Mouse (Mus musculus) liver, postnatal 0 days (tissue): Measurements from ENCODE around the gene Nhlrc4. TPM values are rescaled to one million over a fixed set of nuclear protein-coding genes. Genes with fewer than 3 reads are reported as not detected.

ENCODE experiments used
- ATAC-seq: fragments of 200-750 bp; cut with Nextera tagmentation; 2 replicates; pipeline ENCODE4 v1.8.0; 2017; ENCODE audit warnings: mild to moderate bottlenecking, moderate library complexity
- DNase-seq: peaks from one replicate; pipeline ENCODE4 v3.0.0-alpha.2; 2016
- H3K27ac ChIP-seq: fragments of 300-500 bp; sonication (generic); 2 replicates; pipeline ENCODE4 v1.5.1; 2014; ENCODE audit warnings: antibody characterized with exemption, moderate library complexity, mild to moderate bottlenecking, low read depth
- H3K27me3 ChIP-seq: fragments of 300-500 bp; sonication (generic); 2 replicates; pipeline ENCODE4 v1.6.1; 2014; ENCODE audit warnings: low read length, control low read depth, mixed read lengths; ENCODE audit not compliant: insufficient read depth
- H3K36me3 ChIP-seq: fragments of 300-500 bp; sonication (generic); replicated peaks from 2 replicates; pipeline ENCODE4 v1.6.1; 2014; ENCODE audit warnings: mild to moderate bottlenecking, control low read depth, low read length, moderate library complexity, mixed read lengths; ENCODE audit not compliant: insufficient read depth
- H3K4me1 ChIP-seq: fragments of 300-500 bp; sonication (generic); 2 replicates; pipeline ENCODE4 v1.6.1; 2014; ENCODE audit warnings: antibody characterized with exemption, mild to moderate bottlenecking, control low read depth; ENCODE audit not compliant: insufficient read depth
- H3K4me2 ChIP-seq: fragments of 300-500 bp; sonication (generic); 2 replicates; pipeline ENCODE4 v1.6.1; 2014; ENCODE audit warnings: low read depth, mild to moderate bottlenecking, low read length, moderate library complexity, mixed read lengths
- H3K4me3 ChIP-seq: fragments of 300-500 bp; sonication (generic); 2 replicates; pipeline ENCODE4 v1.5.1; 2014; ENCODE audit warnings: low read depth, low read length
- H3K9ac ChIP-seq: fragments of 300-500 bp; sonication (generic); replicated peaks from 2 replicates; pipeline ENCODE4 v1.6.1; 2014; ENCODE audit warnings: mild to moderate bottlenecking, moderate library complexity
- H3K9me3 ChIP-seq: fragments of 300-500 bp; sonication (generic); 2 replicates; pipeline ENCODE4 v1.6.1; 2016; ENCODE audit warnings: mild to moderate bottlenecking, control low read depth, low read length, mixed read lengths
- CTCF ChIP-seq: sonication (generic); IDR thresholded peaks from 2 replicates; pipeline ENCODE4 v1.5.1; 2016; ENCODE audit warnings: antibody characterized with exemption, low read depth
- EP300 ChIP-seq: IDR thresholded peaks from 2 replicates; pipeline ENCODE4 v1.6.1; 2016; ENCODE audit warnings: antibody characterized with exemption, low read depth, mild to moderate bottlenecking
- WGBS: fragments of 180-500 bp; shearing (Covaris S2); extraction: QIAGEN DNeasy Blood & Tissue Kit; methylation state at CpG from one replicate; pipeline ENCODE4 v1.1.7; 2014; ENCODE audit not compliant: insufficient replicate concordance; 5-methylcytosine and 5-hydroxymethylcytosine counted together
- polyA plus RNA-seq: library from polyadenylated mRNA; unstranded; fragments of >200 nt; fragmentation: Nextera tagmentation; extraction: Ambion mirVana; gene quantifications from 2 replicates; pipeline ENCODE4 v1.2.1, GENCODE M21; 2015

Gene Nhlrc4
- 2.0 and 3.8 TPM in 2 replicates for polyA plus RNA-seq

GRCm38 (mm10) chr17:25944366-25945163, at the start of gene Nhlrc4, which contains the start of gene Pigq:
Gene Nhlrc4, minus strand, starts transcription at chr17:25944961.
Gene Pigq, minus strand, starts transcription at chr17:25944936.
- WGBS = 35% methylated on average over 6 of the region's 6 CpGs
- H3K36me3 ChIP-seq = peaks cover 12% of the 10 kb centered on the region
- H3K9ac ChIP-seq = peak within 1 kb of the TSS; percentile 68
- ATAC-seq (peak; percentile 20), DNase-seq (no peak)
- peaks cover 50% of the 10 kb centered on the region for H3K4me1 ChIP-seq
- H3K9me3 ChIP-seq = no peaks in the 10 kb centered on the region
- peak within 1 kb of the TSS; percentile 87 for H3K27ac ChIP-seq
- TF ChIP-seq CTCF (no peak), EP300 (peak; percentile 18; the same call in 1 of the 2 replicates)
- H3K4me3 ChIP-seq = peak within 1 kb of the TSS; percentile 79; the same call in 1 of the 2 replicates
- H3K27me3 ChIP-seq = 0 out of 2 replicates have a peak, but pooled peaks cover under 1% of the 10 kb centered on the region
- H3K4me2 ChIP-seq = peak within 1 kb of the TSS; percentile 78

GRCm38 (mm10) chr17:25993489-25993888, 48.7 kb upstream of the Nhlrc4 start:
- Histone ChIP-seq H3K27me3 (no peaks in the 10 kb centered on the region), H3K27ac (no peak overlapping the region), H3K4me2 (no peak overlapping the region), H3K36me3 (0 out of 2 replicates have a peak, but pooled peaks cover 2% of the 10 kb centered on the region), H3K9me3 (no peaks in the 10 kb centered on the region), H3K9ac (no peak overlapping the region), H3K4me1 (peaks cover 4% of the 10 kb centered on the region; the same call in 1 of the 2 replicates), H3K4me3 (no peak overlapping the region)
- 53% methylated on average over 3 of the region's 3 CpGs for WGBS
- TF ChIP-seq EP300 = no peak
- no peak for TF ChIP-seq CTCF
- no peak for ATAC-seq
- DNase-seq = no peak

- Histone ChIP-seq H3K27ac (no peak overlapping the region), H3K4me2 (no peak overlapping the region), H3K4me1 (peaks cover 4% of the 10 kb centered on the region; the same call in 1 of the 2 replicates), H3K27me3 (no peaks in the 10 kb centered on the region), H3K4me3 (no peak overlapping the region), H3K36me3 (0 out of 2 replicates have a peak, but pooled peaks cover 2% of the 10 kb centered on the region), H3K9ac (no peak overlapping the region), H3K9me3 (no peaks in the 10 kb centered on the region)
- WGBS = 89% methylated on average over 4 of the region's 4 CpGs
- no peak for ATAC-seq
- no peak for DNase-seq
- no peak for TF ChIP-seq EP300
- no peak for TF ChIP-seq CTCF
Observed at GRCm38 (mm10) chr17:25992274-25992673, 47.5 kb upstream of the Nhlrc4 start.

GRCm38 (mm10) chr17:25990331-25990730, 45.6 kb upstream of the Nhlrc4 start:
- no peak overlapping the region for H3K4me2 ChIP-seq
- no peak overlapping the region for H3K9ac ChIP-seq
- DNase-seq (no peak), ATAC-seq (no peak)
- no peaks in the 10 kb centered on the region for H3K27me3 ChIP-seq
- TF ChIP-seq EP300 (no peak), CTCF (no peak)
- H3K27ac ChIP-seq = 0 out of 2 replicates have a peak overlapping the region, but pooled peaks have one; percentile 22
- H3K36me3 ChIP-seq = 0 out of 2 replicates have a peak, but pooled peaks cover 2% of the 10 kb centered on the region
- peaks cover 11% of the 10 kb centered on the region for H3K4me1 ChIP-seq
- whole genome bisulfite sequencing = 31% methylated on average over 5 of the region's 5 CpGs
- H3K9me3 ChIP-seq = no peaks in the 10 kb centered on the region
- H3K4me3 ChIP-seq = no peak overlapping the region

- peak within 1 kb of the TSS; percentile 85 for H3K4me3 ChIP-seq
- under 1% methylated on average over 91 of the region's 91 CpGs for WGBS
- H3K27me3 ChIP-seq = no peaks in the 10 kb centered on the region
- H3K27ac ChIP-seq = peak within 1 kb of the TSS; percentile 86
- ATAC-seq (peak; percentile 98), DNase-seq (peak; percentile 91)
- H3K4me1 ChIP-seq = peaks cover 32% of the 10 kb centered on the region
- peak within 1 kb of the TSS; percentile 86 for H3K4me2 ChIP-seq
- TF ChIP-seq CTCF (0 out of 2 replicates have a peak, but pooled peaks have one; percentile 1), EP300 (no peak)
- H3K9ac ChIP-seq = peak within 1 kb of the TSS; percentile 93
- H3K36me3 ChIP-seq = 0 out of 2 replicates have a peak, but pooled peaks cover 2% of the 10 kb centered on the region
- no peaks in the 10 kb centered on the region for H3K9me3 ChIP-seq
Observed at GRCm38 (mm10) chr17:25985306-25986294, 40.8 kb upstream of the Nhlrc4 start, which contains the start of gene Capn15. Gene Capn15, minus strand, starts transcription at chr17:25985796.
